9 mouse cellular contexts compared by ENCODE assay signal in genomic region chr5:137485071-137485850, GRCm38 (mm10). TPM values are rescaled to one million over a fixed set of nuclear protein-coding genes. Genes with fewer than 3 reads are reported as not detected.
DNase-seq lines count a peak whose midpoint lies in the region; ATAC-seq lines count a peak whose summit lies in the region.
"Had no signal": no experiment of that assay in that cellular context is flagged by ENCODE, and none has a peak within 500 bp of the region (broad histone marks: within the 10 kb centered on the region; RNA-seq: fewer than 3 reads in every experiment).

No protein-coding gene starts in this region.

- H3K9me3 ChIP-seq in forebrain, embryonic 14.5 days (replicated peaks; ENCODE audit: control insufficient read depth, low read length), result no peaks in the 10 kb centered on the region
- H3K9me3 ChIP-seq in liver, embryonic 12.5 days (replicated peaks), result no peaks in the 10 kb centered on the region

- H3K9ac ChIP-seq in forebrain, embryonic 14.5 days (ENCODE audit: low read length), result peak overlapping the region; percentile 40; the same call in 1 of the 2 replicates
- H3K9ac ChIP-seq in liver, embryonic 12.5 days, result peak overlapping the region; percentile 41

- H3K27ac ChIP-seq in forebrain, embryonic 14.5 days (ENCODE audit: low read depth, low read length), result no peak overlapping the region
- H3K27ac ChIP-seq in liver, embryonic 12.5 days, result no peak overlapping the region
- H3K27ac ChIP-seq: macrophage had no signal

- peak; percentile 22 to 24 for DNase-seq in kidney, postnatal 4 days
- DNase-seq in kidney, postnatal 10 days, result no peak
- DNase-seq in forebrain, embryonic 14.5 days (ENCODE audit: low spot score), result no peak
- DNase-seq in retina, postnatal 1 day, result peak; percentile 22
- DNase-seq in right cerebral cortex, adult 18-20 months, result no peak
- no peak for DNase-seq in right cerebral cortex, postnatal 10 days (ENCODE audit: low spot score in 2 of 2)

- no peaks in the 10 kb centered on the region for H3K4me1 ChIP-seq in forebrain, embryonic 14.5 days (ENCODE audit: control insufficient read depth, insufficient read depth, low read length)
- H3K4me1 ChIP-seq in liver, embryonic 12.5 days, result no peaks in the 10 kb centered on the region

- no peak for ATAC-seq in forebrain, embryonic 14.5 days
- ATAC-seq in liver, embryonic 12.5 days, result no peak
- ATAC-seq in CD4-positive, CD25-positive, alpha-beta regulatory T cell, adult 4 months, result no peak

- no peaks in the 10 kb centered on the region for H3K27me3 ChIP-seq in forebrain, embryonic 14.5 days (replicated peaks; ENCODE audit: control insufficient read depth, insufficient read depth, low read length)
- peaks cover 56% of the 10 kb centered on the region for H3K27me3 ChIP-seq in liver, embryonic 12.5 days (replicated peaks)

- no peaks in the 10 kb centered on the region for H3K36me3 ChIP-seq in forebrain, embryonic 14.5 days (ENCODE audit: control insufficient read depth, insufficient read depth, low read length)
- no peaks in the 10 kb centered on the region for H3K36me3 ChIP-seq in liver, embryonic 12.5 days

- 6% methylated on average over 30 of the region's 30 CpGs for WGBS in forebrain, embryonic 14.5 days
- 12% methylated on average over 29 of the region's 30 CpGs for WGBS in liver, embryonic 12.5 days (ENCODE audit: insufficient replicate concordance)

- H3K4me3 ChIP-seq in forebrain, embryonic 14.5 days (ENCODE audit: low read depth, low read length), result peak overlapping the region; percentile 19
- peak overlapping the region; percentile 45 for H3K4me3 ChIP-seq in liver, embryonic 12.5 days

- H3K4me2 ChIP-seq in forebrain, embryonic 14.5 days (ENCODE audit: low read length), result peak overlapping the region; percentile 45
- H3K4me2 ChIP-seq in liver, embryonic 12.5 days, result peak overlapping the region; percentile 43

RNA-seq across cellular contexts. Expression of gene Zan, which starts 8.4 kb away (rescaled TPM):
- 0.04 and 0.05 TPM in 2 replicates for polyA plus RNA-seq in forebrain, embryonic 14.5 days (2014; fragmentation: Nextera tagmentation; extraction: Ambion mirVana)
- 0.29 and 0.31 TPM in 2 replicates for polyA plus RNA-seq in liver, embryonic 12.5 days (2016; fragmentation: Nextera tagmentation; extraction: Ambion mirVana)
- polyA plus RNA-seq in CD4-positive, CD25-positive, alpha-beta regulatory T cell, adult 4 months (2017; shearing (Covaris generic)), result under 1 TPM; 0.27 to 0.39 TPM
- polyA plus RNA-seq: macrophage had no signal

RNA-seq across cellular contexts. Expression of gene Pop7, which starts 17.1 kb away (rescaled TPM):
- polyA plus RNA-seq in forebrain, embryonic 14.5 days (2014; fragmentation: Nextera tagmentation; extraction: Ambion mirVana), result 81.2 and 98.0 TPM in 2 replicates
- polyA plus RNA-seq in liver, embryonic 12.5 days (2016; fragmentation: Nextera tagmentation; extraction: Ambion mirVana), result 48.4 and 55.3 TPM in 2 replicates
- 10 to 100 TPM; 44.2 to 57.4 TPM for polyA plus RNA-seq in CD4-positive, CD25-positive, alpha-beta regulatory T cell, adult 4 months (2017; shearing (Covaris generic))

RNA-seq across cellular contexts. Expression of gene Gigyf1, which starts 33.1 kb away (rescaled TPM):
- polyA plus RNA-seq in forebrain, embryonic 14.5 days (2014; fragmentation: Nextera tagmentation; extraction: Ambion mirVana), result 11.5 and 13.0 TPM in 2 replicates
- 5.6 and 6.0 TPM in 2 replicates for polyA plus RNA-seq in liver, embryonic 12.5 days (2016; fragmentation: Nextera tagmentation; extraction: Ambion mirVana)
- polyA plus RNA-seq in CD4-positive, CD25-positive, alpha-beta regulatory T cell, adult 4 months (2017; shearing (Covaris generic)), result 10 to 100 TPM; 35.6 to 36.1 TPM

RNA-seq across cellular contexts. Expression of gene Epo, which starts 47.8 kb away (rescaled TPM):
- not detected in 2 replicates for polyA plus RNA-seq in forebrain, embryonic 14.5 days (2014; fragmentation: Nextera tagmentation; extraction: Ambion mirVana)
- polyA plus RNA-seq in liver, embryonic 12.5 days (2016; fragmentation: Nextera tagmentation; extraction: Ambion mirVana), result 1.7 and 2.3 TPM in 2 replicates
- not detected for polyA plus RNA-seq in CD4-positive, CD25-positive, alpha-beta regulatory T cell, adult 4 months (2017; shearing (Covaris generic))
- polyA plus RNA-seq: macrophage had no signal

RNA-seq across cellular contexts. Expression of gene Gnb2, which starts 48.0 kb away (rescaled TPM):
- polyA plus RNA-seq in forebrain, embryonic 14.5 days (2014; fragmentation: Nextera tagmentation; extraction: Ambion mirVana), result 598 and 644 TPM in 2 replicates
- 215 and 221 TPM in 2 replicates for polyA plus RNA-seq in liver, embryonic 12.5 days (2016; fragmentation: Nextera tagmentation; extraction: Ambion mirVana)
- polyA plus RNA-seq in CD4-positive, CD25-positive, alpha-beta regulatory T cell, adult 4 months (2017; shearing (Covaris generic)), result 10 to 100 TPM; 36.8 to 66.7 TPM

Comparison
In these comparisons a context has a peak if more than half of its experiments do, and no peak if none do; other contexts are left out.
1. DNase-seq: peak in kidney, postnatal 4 days (2 of 2) and retina, postnatal 1 day (single experiment); none in kidney, postnatal 10 days (single experiment), forebrain, embryonic 14.5 days (single experiment), right cerebral cortex, adult 18-20 months (single experiment) and right cerebral cortex, postnatal 10 days (0 of 2).